Mouse (Mus musculus) heart, embryonic 16.5 days (tissue): ENCODE measurements at regions not wholly inside any gene's neighbourhood (a gene's known extent, or its start where the extent isn't known, plus 50 kb on each side); places are given as distances from the start of the nearest gene placed in this dataset.

Source experiments
- ATAC-seq: fragments of 200-750 bp; cut with Nextera tagmentation; replicated peaks from 2 replicates; pipeline ENCODE4 v1.8.0; 2017; ENCODE audit warnings: moderate number of reproducible peaks; ENCODE audit not compliant: insufficient read depth, low FRiP score; ENCODE audit errors: extremely low read depth
- H3K27ac ChIP-seq: fragments of 300-500 bp; sonication (generic); 2 replicates; pipeline ENCODE4 v1.5.1; 2014; ENCODE audit warnings: mild to moderate bottlenecking, low read length, control low read depth, moderate library complexity
- H3K27me3 ChIP-seq: fragments of 300-500 bp; sonication (generic); 2 replicates; pipeline ENCODE4 v1.6.1; 2014; ENCODE audit warnings: low read length, mixed read lengths; ENCODE audit not compliant: control insufficient read depth, insufficient read depth
- H3K36me3 ChIP-seq: fragments of 300-500 bp; sonication (generic); 2 replicates; pipeline ENCODE4 v1.6.1; 2014; ENCODE audit not compliant: control insufficient read depth, insufficient read depth
- H3K4me1 ChIP-seq: fragments of 300-500 bp; sonication (generic); 2 replicates; pipeline ENCODE4 v1.6.1; 2014; ENCODE audit warnings: low read length, mixed read lengths; ENCODE audit not compliant: control insufficient read depth, insufficient read depth
- H3K4me2 ChIP-seq: fragments of 300-500 bp; sonication (generic); 2 replicates; pipeline ENCODE4 v1.6.1; 2014; ENCODE audit warnings: low read depth, mild to moderate bottlenecking, control low read depth, low read length
- H3K4me3 ChIP-seq: fragments of 300-500 bp; sonication (generic); 2 replicates; pipeline ENCODE4 v1.5.1; 2014; ENCODE audit warnings: mild to moderate bottlenecking, control low read depth, low read length
- H3K9ac ChIP-seq: fragments of 300-500 bp; sonication (generic); 2 replicates; pipeline ENCODE4 v1.6.1; 2014; ENCODE audit warnings: low read length, control low read depth
- H3K9me3 ChIP-seq: fragments of 300-500 bp; sonication (generic); replicated peaks from 2 replicates; pipeline ENCODE4 v1.6.1; 2016; ENCODE audit warnings: low read length; ENCODE audit not compliant: control insufficient read depth
- WGBS: fragments of 180-500 bp; shearing (Covaris S2); extraction: QIAGEN DNeasy Blood & Tissue Kit; methylation state at CpG from one replicate; pipeline ENCODE4 v1.1.7; 2014; 5-methylcytosine and 5-hydroxymethylcytosine counted together

DNA sequence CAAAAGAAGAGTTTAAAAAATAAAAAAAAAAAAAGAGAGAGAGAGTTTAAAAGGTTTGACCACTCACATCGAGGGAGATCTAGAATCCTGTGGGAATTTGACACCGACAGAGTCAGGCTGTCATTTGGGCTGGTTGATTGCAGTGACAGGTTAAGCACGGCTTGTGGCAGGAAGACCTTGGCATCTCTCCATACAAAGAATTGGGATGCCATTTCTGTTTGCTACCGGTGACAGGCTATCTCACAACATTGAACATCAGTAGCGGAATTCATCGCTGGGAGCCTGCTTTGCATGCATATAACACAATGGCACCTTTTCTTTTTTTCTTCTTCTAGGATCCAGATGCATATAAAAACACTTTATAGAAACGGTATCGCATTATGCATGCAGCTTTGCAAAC, 53.7 kb upstream of the Gm26657 start:
- Histone ChIP-seq H3K36me3 (no peaks in the 10 kb centered on the region), H3K27me3 (no peaks in the 10 kb centered on the region), H3K27ac (no peak overlapping the region), H3K4me3 (no peak overlapping the region), H3K9me3 (no peaks in the 10 kb centered on the region), H3K9ac (no peak overlapping the region), H3K4me2 (no peak overlapping the region), H3K4me1 (peaks cover 7% of the 10 kb centered on the region; the same call in 1 of the 2 replicates)
- no peak for ATAC-seq
- 53% methylated on average over 8 of the region's 8 CpGs for WGBS

DNA sequence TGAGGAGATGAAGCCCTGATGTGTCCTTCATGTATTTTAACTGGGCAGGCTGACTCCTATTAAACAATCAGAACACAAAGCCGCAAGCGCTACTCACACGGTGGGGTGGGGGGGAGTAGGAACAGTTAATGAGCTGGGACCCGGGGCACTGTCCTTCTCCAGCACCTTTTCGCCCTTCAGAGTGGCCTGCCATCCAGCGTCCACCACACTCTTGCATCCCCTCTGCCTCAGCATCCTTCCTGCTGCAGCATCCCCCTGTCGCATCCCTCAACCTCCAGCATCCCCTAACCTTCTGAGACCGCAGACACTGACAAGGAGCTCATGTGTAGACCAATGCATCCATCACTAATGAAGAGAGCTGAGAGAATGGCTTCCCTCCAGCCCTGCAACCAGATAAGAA, 54.2 kb upstream of the Gm26657 start:
- Histone ChIP-seq H3K36me3 (no peaks in the 10 kb centered on the region), H3K9me3 (no peaks in the 10 kb centered on the region), H3K4me1 (peaks cover 7% of the 10 kb centered on the region; the same call in 1 of the 2 replicates), H3K27ac (no peak overlapping the region), H3K4me2 (peak overlapping the region; percentile 48), H3K27me3 (no peaks in the 10 kb centered on the region), H3K9ac (no peak overlapping the region), H3K4me3 (no peak overlapping the region; the same call in 1 of the 2 replicates)
- WGBS: 51% methylated on average over 8 of the region's 8 CpGs
- no peak for ATAC-seq

DNA sequence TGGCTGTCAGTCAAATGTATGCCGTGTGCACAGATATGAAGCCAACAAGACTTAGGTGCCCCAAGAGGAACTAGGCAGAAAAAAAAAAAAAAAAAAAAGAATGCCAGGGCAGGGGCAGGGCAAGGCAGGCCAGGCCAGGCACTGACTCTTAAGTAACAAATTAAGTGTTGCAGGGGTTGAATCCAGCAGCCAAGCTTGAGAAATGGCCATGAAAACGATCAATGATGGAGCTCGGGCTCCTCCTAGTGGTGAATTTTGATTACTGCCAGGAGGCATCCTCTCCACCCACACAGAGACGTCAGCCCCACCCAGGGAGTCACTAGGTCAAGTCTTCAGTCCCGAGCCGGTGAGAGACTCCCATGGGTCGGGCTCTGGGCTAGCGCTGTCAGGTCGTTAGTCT, 54.7 kb upstream of the Gm26657 start:
- ATAC-seq: peak; percentile 70
- H3K9me3 ChIP-seq: no peaks in the 10 kb centered on the region
- H3K36me3 ChIP-seq: no peaks in the 10 kb centered on the region
- peaks cover 7% of the 10 kb centered on the region; the same call in 1 of the 2 replicates for H3K4me1 ChIP-seq
- peak overlapping the region; percentile 48 for H3K4me2 ChIP-seq
- no peak overlapping the region for H3K9ac ChIP-seq
- H3K27ac ChIP-seq: no peak overlapping the region
- H3K4me3 ChIP-seq: peak overlapping the region; percentile 23; the same call in 1 of the 2 replicates
- H3K27me3 ChIP-seq: no peaks in the 10 kb centered on the region
- WGBS: 6% methylated on average over 9 of the region's 9 CpGs

DNA sequence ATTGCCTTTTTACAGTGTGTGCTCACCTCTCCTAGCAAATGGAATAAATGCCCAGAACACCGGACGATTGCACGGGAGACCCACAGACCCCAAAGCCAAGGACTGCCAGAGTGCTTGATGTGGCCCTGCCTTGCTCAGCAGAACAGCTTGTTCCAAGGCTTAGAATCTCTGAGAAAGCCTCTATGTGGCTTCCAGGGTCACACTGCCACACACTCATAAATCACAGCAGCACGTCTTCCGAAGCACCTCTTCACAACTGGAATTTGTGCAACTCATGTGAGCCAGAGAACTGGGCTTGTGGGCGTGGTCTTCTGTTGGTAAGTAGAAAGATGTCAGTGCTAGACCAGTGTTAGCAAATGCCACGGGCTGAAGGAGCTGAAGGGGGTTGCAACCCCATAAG, 55.8 kb upstream of the Gm26657 start:
- H3K4me1 ChIP-seq: peaks cover 7% of the 10 kb centered on the region; the same call in 1 of the 2 replicates
- H3K27ac ChIP-seq: no peak overlapping the region
- no peak overlapping the region for H3K9ac ChIP-seq
- no peaks in the 10 kb centered on the region for H3K27me3 ChIP-seq
- H3K4me3 ChIP-seq: no peak overlapping the region
- 79% methylated on average over 7 of the region's 7 CpGs for WGBS
- no peak for ATAC-seq
- no peaks in the 10 kb centered on the region for H3K9me3 ChIP-seq
- H3K36me3 ChIP-seq: no peaks in the 10 kb centered on the region
- no peak overlapping the region for H3K4me2 ChIP-seq

DNA sequence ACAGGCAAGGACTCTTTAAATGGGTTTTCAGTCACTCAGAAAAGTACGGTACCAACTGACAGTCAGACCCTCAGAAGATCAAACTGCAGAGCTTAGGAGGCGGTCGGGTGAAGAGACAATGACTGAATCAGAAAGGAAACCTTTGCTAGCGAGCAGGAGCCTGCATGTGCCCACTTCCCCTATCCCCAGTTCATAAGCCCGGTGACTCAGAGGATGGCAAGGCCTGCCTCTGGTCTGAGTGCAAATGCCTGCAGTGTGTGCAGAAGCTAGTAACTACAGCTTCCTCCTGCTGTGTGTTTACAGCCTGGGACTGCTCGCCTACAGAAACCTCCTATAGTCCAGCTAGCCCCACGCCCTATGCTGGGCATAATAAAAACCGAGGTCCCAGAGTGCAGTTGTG, 58.7 kb upstream of the Gm26657 start:
- Histone ChIP-seq H3K4me2 (no peak overlapping the region), H3K27ac (no peak overlapping the region), H3K9me3 (no peaks in the 10 kb centered on the region), H3K4me1 (peaks cover 6% of the 10 kb centered on the region; the same call in 1 of the 2 replicates), H3K4me3 (no peak overlapping the region), H3K9ac (no peak overlapping the region), H3K36me3 (no peaks in the 10 kb centered on the region), H3K27me3 (no peaks in the 10 kb centered on the region)
- 76% methylated on average over 8 of the region's 8 CpGs for WGBS
- ATAC-seq: no peak

DNA sequence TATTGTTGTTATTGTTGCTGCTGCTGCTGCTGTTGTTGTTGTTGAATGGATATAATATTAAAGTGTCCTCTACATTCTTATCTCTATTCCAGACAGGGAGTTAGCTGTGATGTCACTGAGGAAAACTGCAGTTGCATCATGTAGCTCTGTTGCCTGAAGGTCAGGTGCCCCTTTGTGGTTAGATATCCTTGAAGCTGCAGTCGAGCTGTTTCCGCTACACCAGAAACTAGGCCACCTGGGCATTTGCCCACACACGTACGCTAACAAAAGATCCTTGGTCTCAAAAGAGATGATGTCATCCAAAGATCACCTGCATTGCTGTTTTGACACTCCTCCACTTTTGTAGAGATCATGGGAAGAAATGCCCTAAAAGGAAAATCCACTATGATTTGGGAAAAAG, 66.0 kb upstream of the Gm26657 start:
- no peak overlapping the region for H3K27ac ChIP-seq
- no peaks in the 10 kb centered on the region for H3K27me3 ChIP-seq
- no peaks in the 10 kb centered on the region for H3K36me3 ChIP-seq
- H3K9me3 ChIP-seq: peaks cover 4% of the 10 kb centered on the region; the same call in 1 of the 2 replicates
- H3K4me1 ChIP-seq: no peaks in the 10 kb centered on the region
- H3K4me3 ChIP-seq: no peak overlapping the region
- 73% methylated on average over 4 of the region's 4 CpGs for WGBS
- H3K9ac ChIP-seq: no peak overlapping the region
- no peak overlapping the region for H3K4me2 ChIP-seq
- ATAC-seq: no peak

DNA sequence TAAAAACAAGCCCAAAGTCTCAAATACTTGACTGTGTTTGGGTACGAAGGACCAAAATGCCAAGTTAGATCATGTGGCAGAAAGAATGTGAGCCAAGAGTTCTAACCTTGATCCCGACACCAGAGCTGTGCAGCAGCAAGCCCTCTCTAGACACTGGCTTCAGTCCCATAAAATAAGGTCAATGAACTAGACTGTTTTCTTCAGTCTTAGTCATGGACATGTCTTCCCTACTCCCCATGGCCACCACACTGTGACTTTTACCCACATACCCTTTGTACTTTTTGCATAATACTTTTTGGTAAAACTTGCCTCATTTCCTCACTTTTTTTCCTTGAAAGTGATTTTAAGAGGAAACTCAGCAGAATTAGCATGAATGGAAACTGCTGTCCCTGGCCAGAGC, 74.9 kb upstream of the Gm26657 start:
- H3K36me3 ChIP-seq: no peaks in the 10 kb centered on the region
- no peak overlapping the region for H3K4me2 ChIP-seq

DNA sequence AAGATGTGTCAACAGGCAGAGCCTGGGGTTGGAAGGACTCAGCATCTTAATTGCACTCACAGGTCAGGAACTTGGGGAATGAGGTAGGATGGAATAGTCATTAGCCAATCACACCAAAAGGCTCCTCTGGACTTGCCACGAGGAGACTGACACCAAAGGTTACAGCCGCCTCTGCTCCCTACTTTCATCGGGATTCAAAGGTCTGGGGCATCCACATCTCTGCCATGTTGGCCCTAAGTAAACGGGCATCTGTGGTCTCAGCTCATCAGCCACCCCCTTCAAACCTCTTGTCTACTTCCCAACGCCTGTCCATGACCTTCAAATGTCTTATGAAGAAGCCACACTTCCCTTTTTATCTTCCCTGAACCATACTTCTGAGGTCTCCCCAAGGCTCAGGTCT, 78.1 kb upstream of the Gm26657 start:
- ATAC-seq: no peak
- no peaks in the 10 kb centered on the region for H3K9me3 ChIP-seq
- H3K4me2 ChIP-seq: no peak overlapping the region
- no peak overlapping the region for H3K27ac ChIP-seq
- H3K4me1 ChIP-seq: no peaks in the 10 kb centered on the region
- H3K27me3 ChIP-seq: no peaks in the 10 kb centered on the region
- H3K9ac ChIP-seq: no peak overlapping the region
- H3K36me3 ChIP-seq: no peaks in the 10 kb centered on the region
- H3K4me3 ChIP-seq: no peak overlapping the region
- 61% methylated on average over 5 of the region's 5 CpGs for WGBS

More for the DNA sequence above, 74.9 kb upstream of the Gm26657 start:
- no peaks in the 10 kb centered on the region for H3K4me1 ChIP-seq
- H3K27me3 ChIP-seq: no peaks in the 10 kb centered on the region
- no peak overlapping the region for H3K9ac ChIP-seq
- ATAC-seq: no peak
- no peak overlapping the region for H3K27ac ChIP-seq
- H3K4me3 ChIP-seq: no peak overlapping the region
- H3K9me3 ChIP-seq: no peaks in the 10 kb centered on the region
- WGBS: 68% methylated on average over 2 of the region's 2 CpGs

DNA sequence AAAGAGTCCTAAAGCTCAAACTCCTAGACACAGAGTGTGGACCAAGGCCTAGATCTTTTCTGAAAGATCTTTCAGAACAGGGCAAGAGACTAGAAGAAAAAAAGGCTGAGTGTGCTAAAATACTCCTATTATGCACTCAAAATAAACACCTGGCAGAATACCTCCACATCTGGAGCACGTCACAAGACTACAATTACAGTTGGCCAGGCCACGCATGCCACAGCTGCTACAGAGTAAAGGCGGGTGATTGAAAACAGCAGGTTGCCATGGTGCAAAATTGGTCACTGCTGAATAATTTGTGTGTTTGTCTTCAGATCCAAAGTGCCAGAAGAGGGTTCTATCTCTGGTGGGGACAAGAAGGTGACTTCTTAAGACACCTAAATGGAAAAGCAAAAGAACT, 82.8 kb upstream of the Gm26657 start:
- Histone ChIP-seq H3K4me1 (peaks cover 3% of the 10 kb centered on the region; the same call in 1 of the 2 replicates), H3K4me3 (no peak overlapping the region), H3K9ac (no peak overlapping the region), H3K27me3 (no peaks in the 10 kb centered on the region), H3K36me3 (no peaks in the 10 kb centered on the region), H3K4me2 (no peak overlapping the region), H3K27ac (no peak overlapping the region), H3K9me3 (no peaks in the 10 kb centered on the region)
- ATAC-seq: no peak
- 78% methylated on average over 3 of the region's 3 CpGs for WGBS
